Mouse (Mus musculus) right cerebral cortex, postnatal 4 days (tissue): ENCODE measurements around the gene Psap.

Source experiments
- DNase-seq: peaks from one replicate; pipeline ENCODE4 v3.0.0-alpha.2; 2022

Psap gene

DNA sequence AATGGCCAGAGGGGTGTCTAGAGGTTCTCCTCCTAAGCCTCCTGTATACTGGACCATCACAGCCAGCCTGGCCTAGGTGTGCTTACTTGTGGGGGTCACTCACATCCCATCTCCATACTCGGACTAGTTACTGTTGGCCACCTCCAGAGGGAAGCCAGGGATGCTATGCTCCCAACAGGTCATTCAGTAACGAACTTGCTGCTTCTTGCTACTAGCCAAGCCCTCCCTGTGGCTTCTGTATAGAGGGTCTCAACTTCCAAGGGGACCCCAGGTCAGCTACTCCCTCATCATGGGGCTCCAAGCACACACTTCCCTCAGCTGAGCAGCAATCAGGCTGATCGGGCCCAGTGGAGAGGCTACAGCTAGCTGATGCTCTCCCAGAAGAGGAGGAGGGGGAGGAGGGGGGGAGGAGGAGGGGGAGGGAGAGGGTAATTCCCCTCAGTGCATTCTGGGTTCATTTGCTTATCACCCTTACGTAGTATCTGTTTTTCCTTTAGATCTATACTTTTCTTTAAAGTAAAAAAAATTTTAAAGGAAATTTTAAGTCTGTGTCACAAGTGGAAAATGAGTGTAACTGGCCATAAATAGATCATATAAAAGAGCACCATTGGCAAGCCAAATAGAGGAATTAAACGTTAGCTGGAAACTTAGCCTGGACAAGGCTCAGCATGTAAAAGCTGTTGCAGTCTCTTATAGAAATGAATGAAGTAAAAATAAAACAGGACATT, 72.8 kb downstream of the Psap start:
- DNase-seq: no peak

DNA sequence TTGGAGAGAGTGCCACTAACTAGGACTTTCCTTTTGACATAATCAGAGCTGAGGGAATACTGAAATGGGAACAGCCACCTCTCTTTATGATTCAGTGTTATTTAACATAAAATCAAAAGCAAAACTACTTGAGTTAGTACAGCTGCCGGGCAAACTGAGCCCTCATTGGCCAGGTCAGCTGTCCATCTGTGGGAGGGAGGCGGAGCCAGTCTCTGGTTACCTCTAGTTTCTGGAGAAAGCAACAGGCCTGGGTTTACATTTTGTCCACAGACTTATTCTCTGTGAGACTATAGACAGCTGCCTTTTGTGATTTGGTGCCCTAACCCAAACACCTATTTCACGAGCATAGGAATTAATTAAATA, 73.4 kb downstream of the Psap start:
- peak; percentile 78 for DNase-seq

DNA sequence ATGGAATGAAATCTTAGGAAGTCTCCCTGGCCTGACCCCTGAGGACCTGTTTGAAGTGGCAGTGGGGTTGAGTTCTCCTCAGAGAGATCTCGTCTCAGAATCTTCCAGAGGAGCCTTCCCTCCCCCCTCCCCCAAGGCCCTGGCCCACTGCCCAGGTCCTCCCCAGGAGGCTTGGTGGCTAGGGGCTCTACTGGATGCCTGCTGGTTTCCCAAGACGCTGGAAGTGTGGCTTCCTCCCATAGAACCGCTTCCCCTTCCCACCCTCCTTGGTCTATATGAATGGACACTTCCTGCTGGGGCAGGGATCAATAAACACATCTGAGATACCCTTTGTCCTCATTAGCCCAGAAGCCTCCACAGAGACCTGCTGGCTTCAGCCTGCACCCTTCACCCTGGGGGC, 73.8 kb downstream of the Psap start:
- DNase-seq: no peak

DNA sequence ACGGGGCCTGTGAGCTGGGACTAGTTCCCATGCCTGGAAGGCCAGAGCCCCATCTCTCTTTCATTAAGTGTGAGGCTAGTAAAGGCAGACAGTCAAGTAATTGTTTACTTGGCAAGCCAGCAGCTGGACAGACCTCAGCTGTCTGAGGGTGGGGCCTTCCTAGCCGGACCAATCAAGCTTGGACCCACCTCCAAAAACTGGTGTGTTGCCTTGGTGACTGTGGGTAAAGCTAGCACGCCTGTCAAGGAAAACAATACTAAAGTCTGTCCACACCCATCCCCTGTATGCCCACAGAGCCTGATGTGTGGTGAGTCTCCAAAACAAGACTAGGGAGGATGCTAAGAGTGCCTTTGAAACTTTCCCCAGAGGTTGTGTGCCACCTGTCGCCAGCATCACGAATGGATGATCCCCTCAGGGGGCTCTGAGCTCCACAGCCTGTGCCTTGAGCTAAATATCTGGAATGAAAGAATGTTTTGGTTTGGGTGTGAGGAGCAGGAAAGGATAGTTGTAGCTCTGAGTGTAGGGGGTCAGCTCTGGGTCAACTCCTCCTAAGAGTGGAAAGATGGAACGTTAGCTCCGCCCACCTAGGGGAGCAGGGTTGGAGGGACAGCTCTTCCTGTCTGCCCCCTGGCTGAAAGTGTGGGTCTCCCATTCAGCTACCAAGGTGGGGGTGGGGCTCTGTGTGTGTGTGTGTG, 74.5 kb downstream of the Psap start:
- no peak for DNase-seq
